Mouse (Mus musculus) cerebellum, postnatal 10 days (tissue): ENCODE results near the gene Znrf1.
A peak's percentile ranks its signal among the peaks of the same experiment; 100 is the strongest.

Experiments
- DNase-seq, 2 experiments: peaks; one replicate each; pipeline ENCODE4 v3.0.0; 2021; ENCODE audit warnings: mixed read lengths in 2 of 2

Gene Znrf1

GRCm38 (mm10) chr8:111570432-111570831, 34.5 kb downstream of the Znrf1 start:
- peak in 1 of 2 experiments; percentile 28 for DNase-seq

DNA sequence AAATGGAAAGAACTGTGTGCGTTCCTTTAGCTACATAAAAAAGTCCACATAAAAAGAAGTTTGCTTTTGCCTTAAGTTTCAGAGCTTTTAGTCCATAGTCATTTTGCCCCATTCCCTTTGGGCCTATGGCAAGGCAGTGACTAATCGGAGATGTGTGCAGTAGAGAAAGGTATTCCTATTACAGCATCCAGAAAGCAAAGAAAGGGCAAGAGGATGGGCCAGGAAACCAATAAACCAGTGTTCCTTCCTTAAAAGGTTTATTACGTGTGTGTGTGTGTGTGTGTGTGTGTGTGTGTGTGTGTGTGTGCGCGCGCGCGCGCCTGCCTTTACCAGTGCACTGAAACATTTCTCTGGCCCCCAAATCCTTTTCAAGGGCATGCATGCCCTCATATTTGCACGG, 35.8 kb downstream of the Znrf1 start:
- DNase-seq = no peak

DNA sequence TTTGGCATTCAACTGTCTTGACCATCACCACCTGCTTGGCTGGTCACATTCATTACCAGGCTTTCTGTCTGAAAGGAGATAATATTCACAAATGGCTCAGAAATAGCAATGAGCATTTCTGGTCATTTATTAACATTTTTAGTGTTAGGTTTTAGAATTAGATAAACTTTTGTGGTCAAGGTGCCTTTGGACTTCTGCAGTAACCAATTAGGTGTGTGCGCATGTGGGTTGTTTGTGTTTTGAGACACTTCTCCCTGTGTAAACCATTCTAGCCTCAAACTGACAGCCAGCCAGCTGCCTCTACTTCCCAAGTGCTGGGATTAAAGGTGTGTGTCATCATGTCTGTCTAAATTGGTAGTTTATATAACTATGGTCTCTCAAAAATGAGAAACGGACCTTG, 36.5 kb downstream of the Znrf1 start:
- DNase-seq = no peak

- peak; percentile 23 to 25 for DNase-seq
These were observed 37.7 kb downstream of the Znrf1 start for GRCm38 (mm10) chr8:111573583-111573982.

DNA sequence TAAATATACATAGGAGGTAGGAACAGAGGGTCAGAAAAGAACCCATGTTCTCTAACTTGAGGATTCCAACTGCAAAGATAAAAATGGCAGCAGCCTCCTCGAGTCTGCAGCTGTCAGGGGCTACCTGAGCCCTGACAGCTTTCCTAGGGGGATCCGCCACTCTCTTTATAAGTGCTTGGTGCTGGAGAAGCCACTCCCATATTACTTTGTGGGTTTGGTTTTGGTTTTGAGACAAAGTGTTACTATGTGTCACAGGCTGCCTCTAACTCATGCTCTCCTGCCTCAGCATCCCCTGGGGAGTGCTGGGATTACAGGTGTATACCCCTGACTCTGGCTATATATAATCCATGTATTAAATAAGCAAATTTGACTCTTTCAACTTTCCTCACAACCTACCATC, 38.1 kb downstream of the Znrf1 start:
- no peak for DNase-seq

DNA sequence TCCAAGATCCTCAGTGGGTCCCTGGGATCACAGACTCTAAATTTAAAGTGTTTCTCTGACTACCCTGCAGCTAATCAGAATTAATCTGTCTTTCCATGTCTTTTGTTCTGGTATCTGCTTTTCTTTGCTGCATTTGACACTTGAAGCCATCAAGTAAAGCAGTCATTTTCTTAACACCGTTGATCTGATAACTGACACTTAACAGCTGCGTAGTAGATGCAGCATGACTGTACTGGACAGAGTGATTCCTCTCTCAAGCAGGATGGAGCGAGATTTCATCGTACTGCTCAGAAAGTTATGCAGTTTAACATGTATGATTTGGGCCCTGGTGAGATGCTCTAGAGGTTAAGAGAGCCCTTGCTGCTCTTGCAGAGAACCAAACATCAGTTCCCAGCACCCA, 39.6 kb downstream of the Znrf1 start:
- no peak for DNase-seq

GRCm38 (mm10) chr8:111576501-111576900, 40.6 kb downstream of the Znrf1 start:
- DNase-seq = no peak

GRCm38 (mm10) chr8:111577880-111578533, 42.1 kb downstream of the Znrf1 start:
- DNase-seq = no peak

GRCm38 (mm10) chr8:111579318-111579717, 43.4 kb downstream of the Znrf1 start:
- peak; percentile 55 to 58 for DNase-seq

- no peak for DNase-seq
These were observed 44.4 kb downstream of the Znrf1 start for GRCm38 (mm10) chr8:111580306-111580705.

- no peak for DNase-seq
These were observed 46.5 kb downstream of the Znrf1 start for GRCm38 (mm10) chr8:111582386-111582785.

GRCm38 (mm10) chr8:111584946-111585345, 49.0 kb downstream of the Znrf1 start:
- DNase-seq = no peak

DNA sequence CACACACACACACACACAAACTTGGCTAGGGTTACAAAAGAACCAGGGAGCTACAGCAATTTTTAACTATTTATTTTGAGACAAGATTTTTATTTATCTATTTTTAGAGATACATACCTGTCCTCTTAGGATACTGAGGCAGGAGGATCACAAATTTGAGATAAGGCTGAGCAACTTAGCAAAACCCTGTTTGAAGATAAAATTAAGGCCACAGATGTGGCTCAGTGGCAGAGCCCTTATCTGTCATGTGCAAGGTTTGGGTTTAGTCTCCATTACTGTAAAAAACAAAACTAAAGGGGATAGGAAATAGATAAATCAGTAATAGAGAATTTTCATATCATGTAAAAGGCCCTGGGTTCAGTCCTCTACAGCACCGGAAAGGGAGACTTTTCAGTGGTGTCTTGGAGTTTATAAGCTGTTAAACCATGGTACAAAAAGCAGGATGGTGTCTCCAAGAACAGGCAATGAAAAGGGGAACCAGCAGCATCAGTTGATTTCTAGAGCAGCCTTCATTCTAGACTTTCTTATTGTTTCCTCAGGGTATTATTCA, 51.7 kb downstream of the Znrf1 start:
- DNase-seq = no peak

DNA sequence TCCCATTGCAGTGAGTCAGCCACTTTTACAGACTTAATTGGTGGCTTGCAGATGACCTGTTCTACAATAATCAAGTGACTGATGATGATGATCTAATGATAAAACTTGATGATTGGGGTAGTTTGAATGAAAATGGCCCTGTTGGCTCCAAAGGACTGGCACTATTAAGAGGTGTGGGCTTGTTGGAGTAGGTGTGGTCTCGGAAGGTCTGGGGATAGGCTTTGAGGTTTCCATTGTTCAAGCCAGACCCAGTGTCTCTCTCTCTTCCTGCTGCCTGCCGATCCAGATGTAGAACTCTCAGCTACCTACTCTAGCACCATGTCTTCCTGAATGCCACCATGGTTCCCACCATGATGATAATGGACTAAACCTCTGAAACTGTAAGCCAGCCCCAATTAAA, 52.4 kb downstream of the Znrf1 start:
- DNase-seq = no peak

- DNase-seq = no peak
These were observed 54.3 kb downstream of the Znrf1 start for GRCm38 (mm10) chr8:111590214-111590613.

DNA sequence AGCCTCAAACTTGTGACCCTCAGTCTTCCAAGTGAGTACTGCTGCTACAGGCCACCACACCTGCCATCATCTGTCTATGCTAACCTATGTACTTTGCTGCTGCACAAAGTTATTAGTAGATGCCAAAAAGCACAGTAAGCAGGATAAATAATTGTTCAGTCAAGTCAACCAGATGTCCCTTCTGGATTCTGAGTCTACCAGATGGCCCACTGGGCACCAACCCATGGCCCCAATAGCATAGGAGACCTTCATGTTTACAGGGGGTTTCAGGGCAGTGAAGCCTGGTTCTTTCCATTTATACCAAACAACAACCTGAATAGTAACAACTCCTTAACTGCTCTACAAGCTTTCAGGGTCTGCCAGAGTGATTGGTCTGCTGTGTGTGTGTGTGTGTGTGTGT, 55.3 kb downstream of the Znrf1 start:
- DNase-seq = peak; percentile 53 to 56

GRCm38 (mm10) chr8:111592390-111592910, 56.6 kb downstream of the Znrf1 start:
- DNase-seq = no peak

DNA sequence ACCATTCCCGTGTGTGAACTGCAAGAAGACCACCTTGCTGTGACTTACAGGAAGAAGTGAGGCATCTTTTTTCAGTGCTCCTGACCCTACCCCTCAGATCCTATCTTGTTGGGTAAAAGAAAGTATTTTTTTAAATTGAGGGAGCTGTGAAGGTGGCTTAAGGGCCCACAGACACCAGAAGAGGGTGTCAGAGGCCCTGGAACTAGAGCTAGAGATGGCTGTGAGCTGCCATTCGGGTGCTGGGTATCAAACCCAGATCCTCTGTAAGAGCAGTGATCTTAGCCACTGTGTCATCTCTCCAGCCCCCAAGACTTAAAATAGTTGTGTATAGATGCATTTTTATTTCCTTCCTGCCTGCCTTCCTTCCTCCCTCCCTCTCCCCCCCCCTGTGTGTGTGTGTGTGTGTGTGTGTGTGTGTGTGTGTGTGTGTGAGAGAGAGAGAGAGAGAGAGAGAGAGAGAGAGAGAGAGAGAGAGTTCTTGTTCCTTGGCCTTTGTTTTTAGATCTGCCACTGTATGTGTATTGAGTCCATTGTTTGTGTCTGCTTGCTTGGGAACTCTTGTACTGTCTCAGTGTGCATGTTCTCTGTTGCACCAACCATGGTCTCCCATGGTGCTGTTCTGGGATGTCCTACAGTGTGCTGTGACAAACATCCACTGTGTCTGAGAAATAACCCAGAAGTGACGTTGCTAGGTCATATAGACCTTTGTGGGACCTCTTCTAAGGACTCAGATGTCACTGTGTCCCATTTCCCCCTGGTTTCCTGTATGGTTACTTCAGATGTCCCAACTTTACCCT, 58.3 kb downstream of the Znrf1 start:
- no peak for DNase-seq

DNA sequence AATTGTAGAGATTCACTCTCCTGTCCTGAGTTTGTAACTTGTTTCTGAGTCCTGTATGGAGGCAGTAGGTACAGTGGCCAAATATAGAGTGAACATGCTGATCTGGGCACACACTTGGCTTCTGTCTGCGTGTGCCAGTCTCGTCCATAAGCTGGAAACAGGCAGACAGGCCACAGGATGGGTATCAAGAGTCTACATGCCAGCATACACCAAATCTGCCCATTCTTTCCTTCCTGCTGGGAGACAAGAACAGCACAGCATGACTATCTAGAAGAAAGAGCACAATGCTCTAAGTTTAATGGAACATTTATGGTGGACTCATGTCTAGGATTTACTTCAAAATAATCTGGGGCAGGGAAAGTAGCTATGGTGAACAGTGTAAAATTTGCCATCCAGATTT, 59.1 kb downstream of the Znrf1 start:
- DNase-seq = no peak

DNA sequence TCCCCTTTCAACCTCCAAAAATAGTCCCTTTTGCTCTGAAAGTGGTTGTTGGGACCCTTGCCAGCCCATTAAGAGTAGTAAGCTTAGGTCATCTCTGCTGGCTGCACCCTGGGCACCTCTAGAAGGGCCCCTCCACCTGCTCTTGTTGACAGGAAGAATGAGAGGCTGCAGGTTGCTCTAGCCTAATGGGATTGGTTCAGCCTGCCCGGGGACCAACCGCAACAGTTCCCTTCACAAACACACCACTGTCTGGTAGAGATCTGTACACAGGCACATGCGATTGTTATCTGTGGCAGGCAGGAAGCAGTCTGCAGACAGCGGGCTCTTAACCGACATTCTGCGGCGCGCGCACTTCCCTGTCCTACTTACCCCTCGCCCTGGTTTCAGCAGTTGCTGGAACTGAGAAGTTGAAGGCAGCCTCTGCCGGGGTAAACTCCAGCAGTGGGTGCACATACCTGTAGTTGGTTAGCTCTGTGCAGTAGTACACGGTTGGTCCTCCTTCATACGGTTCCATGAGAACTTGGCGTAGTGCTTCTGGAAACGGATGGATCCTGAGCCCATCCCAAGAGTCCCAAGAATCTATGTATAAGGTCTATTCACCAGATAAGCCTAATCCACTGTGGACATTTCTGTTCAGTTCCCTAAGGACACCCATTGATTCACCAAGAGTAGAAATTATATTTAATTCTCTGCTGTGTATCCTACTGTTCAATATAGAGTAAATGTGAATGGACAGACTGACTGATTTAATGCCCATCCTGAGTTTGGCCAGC, 60.0 kb downstream of the Znrf1 start:
- DNase-seq = no peak

- no peak for DNase-seq
These were observed 60.6 kb downstream of the Znrf1 start for GRCm38 (mm10) chr8:111596485-111596821.

- no peak for DNase-seq
These were observed 61.4 kb downstream of the Znrf1 start for GRCm38 (mm10) chr8:111597310-111597709.
